25 mouse cellular contexts compared by ENCODE assay signal in genomic region chr7:29028761-29029160, GRCm38 (mm10). TPM values are rescaled to one million over a fixed set of nuclear protein-coding genes. Genes with fewer than 3 reads are reported as not detected.
DNase-seq lines count a peak whose midpoint lies in the region; ATAC-seq and TF ChIP-seq lines count a peak whose summit lies in the region.
"Had no signal": no experiment of that assay in that cellular context is flagged by ENCODE, and none has a peak within 500 bp of the region (broad histone marks: within the 10 kb centered on the region; RNA-seq: fewer than 3 reads in every experiment).

No protein-coding gene starts in this region.

- WGBS in liver, embryonic 13.5 days (ENCODE audit: insufficient replicate concordance): 81% methylated on average over 6 of the region's 6 CpGs
- 89% methylated on average over 6 of the region's 6 CpGs for WGBS in liver, postnatal 0 days (ENCODE audit: insufficient replicate concordance)

- in situ Hi-C loops in ES-E14 (cut with MboI; ENCODE audit: low sequenced_read_pairs in 2 of 2, unreplicated experiment in 2 of 2): no loop called here

- peak overlapping the region; percentile 26 for H3K27ac ChIP-seq in liver, embryonic 13.5 days
- no peak overlapping the region for H3K27ac ChIP-seq in liver, postnatal 0 days (ENCODE audit: low read depth)
- no peak overlapping the region for H3K27ac ChIP-seq in ES-E14 (ENCODE audit: insufficient read depth, low read depth, low read length, poor library complexity, severe bottlenecking)
- H3K27ac ChIP-seq: forebrain, embryonic 10.5 days; forebrain, embryonic 13.5 days; heart, adult 2 months; heart, embryonic 10.5 days; heart, embryonic 13.5 days; hindbrain, embryonic 12.5 days; hindbrain, embryonic 15.5 days had no signal

- H3K36me3 ChIP-seq in liver, embryonic 13.5 days: no peaks in the 10 kb centered on the region
- H3K36me3 ChIP-seq in liver, postnatal 0 days (replicated peaks; ENCODE audit: insufficient read depth, low read length): no peaks in the 10 kb centered on the region
- H3K36me3 ChIP-seq in ES-E14 (ENCODE audit: control insufficient read depth, insufficient read depth, low read length, poor library complexity, severe bottlenecking): no peaks in the 10 kb centered on the region; the same call in 1 of the 2 replicates
- H3K36me3 ChIP-seq: forebrain, embryonic 10.5 days; heart, embryonic 10.5 days; heart, embryonic 13.5 days; hindbrain, embryonic 12.5 days; hindbrain, embryonic 15.5 days had no signal

- no peaks in the 10 kb centered on the region for H3K27me3 ChIP-seq in liver, embryonic 13.5 days
- H3K27me3 ChIP-seq in liver, postnatal 0 days (ENCODE audit: insufficient read depth, low read length): no peaks in the 10 kb centered on the region
- H3K27me3 ChIP-seq: CH12.LX; forebrain, embryonic 13.5 days; heart, embryonic 13.5 days; hindbrain, embryonic 12.5 days; hindbrain, embryonic 15.5 days had no signal

- DNase-seq in liver, embryonic 13.5 days: no peak
- no peak for DNase-seq in liver, postnatal 0 days
- DNase-seq in ES-E14 (ENCODE audit: low read depth, low spot score) (no peak), ZHBTc4 (ENCODE audit: low read depth, low spot score) (peak; percentile 53)
- no peak for DNase-seq in cerebellum, postnatal 36 days
- no peak for DNase-seq in adrenal gland, adult 2 months
- DNase-seq: adrenal gland, adult 8-10 months; adrenal gland, postnatal 25 days; B cell, adult 2 months; cerebellum, adult 11-12 months; cerebellum, adult 8-10 months; cerebellum, postnatal 10 days; gastrocnemius, postnatal 10 days; gastrocnemius, postnatal 36 days; heart, adult 2 months; heart, postnatal 14 days had no signal

- H3K9ac ChIP-seq in liver, embryonic 13.5 days: no peak overlapping the region
- no peak overlapping the region for H3K9ac ChIP-seq in liver, postnatal 0 days (replicated peaks)
- no peak overlapping the region for H3K9ac ChIP-seq in ES-E14 (ENCODE audit: insufficient read depth, low read depth, low read length, poor library complexity, severe bottlenecking)
- H3K9ac ChIP-seq: forebrain, embryonic 13.5 days; heart, embryonic 13.5 days; hindbrain, embryonic 12.5 days; hindbrain, embryonic 15.5 days had no signal

- H3K4me2 ChIP-seq in liver, embryonic 13.5 days: no peak overlapping the region
- H3K4me2 ChIP-seq in liver, postnatal 0 days (ENCODE audit: low read depth, low read length): no peak overlapping the region
- H3K4me2 ChIP-seq: forebrain, embryonic 13.5 days; heart, embryonic 13.5 days; hindbrain, embryonic 12.5 days; hindbrain, embryonic 15.5 days had no signal

- peaks cover 56% of the 10 kb centered on the region for H3K4me1 ChIP-seq in liver, embryonic 13.5 days (replicated peaks)
- H3K4me1 ChIP-seq in liver, postnatal 0 days (ENCODE audit: insufficient read depth): peaks cover 13% of the 10 kb centered on the region
- H3K4me1 ChIP-seq in ES-E14 (ENCODE audit: control insufficient read depth in 2 of 2, insufficient read depth in 2 of 2, low read length in 2 of 2, poor library complexity in 1 of 2): peaks cover 0 to 13% of the 10 kb centered on the region in 2 experiments; a peak in 2 of 4 replicates
- H3K4me1 ChIP-seq: forebrain, embryonic 13.5 days; heart, embryonic 10.5 days; heart, embryonic 13.5 days; hindbrain, embryonic 12.5 days; hindbrain, embryonic 15.5 days had no signal

- no peak overlapping the region for H3K4me3 ChIP-seq in liver, embryonic 13.5 days (replicated peaks)
- no peak overlapping the region for H3K4me3 ChIP-seq in liver, postnatal 0 days (ENCODE audit: low read depth, low read length)
- H3K4me3 ChIP-seq in ES-E14 (ENCODE audit: insufficient read depth in 1 of 2, low read depth in 1 of 2, low read length in 2 of 2, poor library complexity in 1 of 2, severe bottlenecking in 1 of 2): peak overlapping the region; percentile 38 to 54
- H3K4me3 ChIP-seq: forebrain, embryonic 10.5 days; forebrain, embryonic 13.5 days; heart, adult 2 months; heart, embryonic 10.5 days; heart, embryonic 13.5 days; hindbrain, embryonic 12.5 days; hindbrain, embryonic 15.5 days had no signal

- ATAC-seq in liver, embryonic 13.5 days (ENCODE audit: low read depth): no peak
- no peak for ATAC-seq in liver, postnatal 0 days
- ATAC-seq: forebrain, embryonic 13.5 days; forebrain, embryonic 16.5 days; intestine, postnatal 0 days had no signal

- no peak for TF ChIP-seq CTCF in liver, postnatal 0 days (IDR thresholded peaks at IDR 0.05; ENCODE audit: low read depth)

- TF ChIP-seq EP300 in liver, postnatal 0 days (IDR thresholded peaks at IDR 0.05; ENCODE audit: low read depth): no peak

- no peaks in the 10 kb centered on the region for H3K9me3 ChIP-seq in liver, embryonic 13.5 days (replicated peaks)
- no peaks in the 10 kb centered on the region for H3K9me3 ChIP-seq in liver, postnatal 0 days (ENCODE audit: low read length)
- no peaks in the 10 kb centered on the region for H3K9me3 ChIP-seq in ES-E14 (ENCODE audit: control insufficient read depth, insufficient read depth, low read depth, low read length)
- H3K9me3 ChIP-seq: forebrain, embryonic 10.5 days; forebrain, embryonic 13.5 days; heart, embryonic 10.5 days; heart, embryonic 13.5 days; hindbrain, embryonic 12.5 days; hindbrain, embryonic 15.5 days had no signal

TF ChIP-seq in ES-E14, 5 proteins besides CTCF, POLR2A, EP300 and RAD21:
- TF ChIP-seq ZNF384 (IDR thresholded peaks at IDR 0.05; ENCODE audit: low read depth, low read length): no peak
- TF ChIP-seq ZC3H11A (IDR thresholded peaks at IDR 0.05; ENCODE audit: borderline replicate concordance, low read depth, low read length): no peak
- TF ChIP-seq HCFC1 (IDR thresholded peaks at IDR 0.05; ENCODE audit: borderline replicate concordance, insufficient read depth, low read length): no peak
- TF ChIP-seq CHD2 (IDR thresholded peaks at IDR 0.05; ENCODE audit: low read depth, low read length): no peak
- no peak for TF ChIP-seq MAFK (IDR thresholded peaks at IDR 0.05; ENCODE audit: insufficient read depth, low read depth, low read length)

RNA-seq across cellular contexts. Expression of gene Map4k1, which starts 46.9 kb away (rescaled TPM):
- 27.4 and 29.1 TPM in 2 replicates for polyA plus RNA-seq in liver, embryonic 13.5 days (2015; fragmentation: Nextera tagmentation; extraction: Ambion mirVana)
- 11.9 and 16.5 TPM in 2 replicates for polyA plus RNA-seq in liver, postnatal 0 days (2015; fragmentation: Nextera tagmentation; extraction: Ambion mirVana)
- 14.8 and 15.6 TPM in 2 replicates for total RNA-seq in ES-E14 (2012; rRNA removed)
- 1 to 10 TPM in 1 of 2 experiments, under 1 TPM in 1; 0.37 to 1.3 TPM for total RNA-seq in adrenal gland, adult 2 months (2021)
- 2.2 TPM in 2 replicates for polyA plus RNA-seq in adrenal gland, adult 2 months (2012; rRNA removed)

RNA-seq across cellular contexts. Expression of gene Eif3k, which starts 47.1 kb away (rescaled TPM):
- 294 and 308 TPM in 2 replicates for polyA plus RNA-seq in liver, embryonic 13.5 days (2015; fragmentation: Nextera tagmentation; extraction: Ambion mirVana)
- 162 and 166 TPM in 2 replicates for polyA plus RNA-seq in liver, postnatal 0 days (2015; fragmentation: Nextera tagmentation; extraction: Ambion mirVana)
- total RNA-seq in ES-E14 (2012; rRNA removed): 474 and 500 TPM in 2 replicates
- total RNA-seq in adrenal gland, adult 2 months (2021): 100 to 1,000 TPM; 259 to 280 TPM
- 118 and 138 TPM in 2 replicates for polyA plus RNA-seq in adrenal gland, adult 2 months (2012; rRNA removed)

Comparison
In these comparisons a context has a peak if more than half of its experiments do, and no peak if none do; other contexts are left out.
1. H3K4me3 ChIP-seq: peak in ES-E14 (2 of 2); none in liver, embryonic 13.5 days (single experiment) and liver, postnatal 0 days (single experiment).